Mouse (Mus musculus) yolk sac, embryonic 10.5 days (tissue): Measurements from ENCODE around the gene 2410002F23Rik.
"Not testable (repeated sequence)": the region's sequence is repeated elsewhere in the genome, so short reads cannot be mapped to it uniquely, and the experiment has no call there.

Experiments used
- DNase-seq: peaks from one replicate; pipeline ENCODE4 v3.0.0-alpha.2; 2017; ENCODE audit warnings: low spot score

2410002F23Rik gene

GRCm38 (mm10) chr7:44262791-44263643 lies 16.5 kb downstream of the 2410002F23Rik start:
- peak; percentile 85 for DNase-seq

- DNase-seq, result no peak
Measured at GRCm38 (mm10) chr7:44268117-44268516, 21.6 kb downstream of the 2410002F23Rik start.

GRCm38 (mm10) chr7:44269397-44269796 lies 22.9 kb downstream of the 2410002F23Rik start:
- DNase-seq, result no peak

- no peak for DNase-seq
Measured at GRCm38 (mm10) chr7:44271309-44271708, 24.8 kb downstream of the 2410002F23Rik start.

GRCm38 (mm10) chr7:44272546-44272945 lies 26.0 kb downstream of the 2410002F23Rik start:
- DNase-seq, result no peak

GRCm38 (mm10) chr7:44273446-44273845 lies 26.9 kb downstream of the 2410002F23Rik start:
- no peak for DNase-seq

GRCm38 (mm10) chr7:44274096-44274495 lies 27.6 kb downstream of the 2410002F23Rik start:
- no peak for DNase-seq

- no peak for DNase-seq
Measured at GRCm38 (mm10) chr7:44275546-44275945, 29.0 kb downstream of the 2410002F23Rik start.

- DNase-seq, result no peak
Measured at GRCm38 (mm10) chr7:44276461-44277249, 30.1 kb downstream of the 2410002F23Rik start.

GRCm38 (mm10) chr7:44277250-44277622 lies 30.7 kb downstream of the 2410002F23Rik start:
- no peak for DNase-seq

- no peak for DNase-seq
Measured at GRCm38 (mm10) chr7:44280959-44281358, 34.4 kb downstream of the 2410002F23Rik start.

GRCm38 (mm10) chr7:44281586-44281985 lies 35.1 kb downstream of the 2410002F23Rik start:
- DNase-seq, result no peak

- no peak for DNase-seq
Measured at GRCm38 (mm10) chr7:44287760-44288159, 41.2 kb downstream of the 2410002F23Rik start.

GRCm38 (mm10) chr7:44290986-44291385 lies 44.5 kb downstream of the 2410002F23Rik start:
- no peak for DNase-seq

- no peak for DNase-seq
Measured at GRCm38 (mm10) chr7:44291418-44291817, 44.9 kb downstream of the 2410002F23Rik start.

GRCm38 (mm10) chr7:44297501-44297900 lies 51.0 kb downstream of the 2410002F23Rik start:
- not testable (repeated sequence) for DNase-seq
